Mouse (Mus musculus): Measurements from ENCODE around the gene Gm17324.

DNA sequence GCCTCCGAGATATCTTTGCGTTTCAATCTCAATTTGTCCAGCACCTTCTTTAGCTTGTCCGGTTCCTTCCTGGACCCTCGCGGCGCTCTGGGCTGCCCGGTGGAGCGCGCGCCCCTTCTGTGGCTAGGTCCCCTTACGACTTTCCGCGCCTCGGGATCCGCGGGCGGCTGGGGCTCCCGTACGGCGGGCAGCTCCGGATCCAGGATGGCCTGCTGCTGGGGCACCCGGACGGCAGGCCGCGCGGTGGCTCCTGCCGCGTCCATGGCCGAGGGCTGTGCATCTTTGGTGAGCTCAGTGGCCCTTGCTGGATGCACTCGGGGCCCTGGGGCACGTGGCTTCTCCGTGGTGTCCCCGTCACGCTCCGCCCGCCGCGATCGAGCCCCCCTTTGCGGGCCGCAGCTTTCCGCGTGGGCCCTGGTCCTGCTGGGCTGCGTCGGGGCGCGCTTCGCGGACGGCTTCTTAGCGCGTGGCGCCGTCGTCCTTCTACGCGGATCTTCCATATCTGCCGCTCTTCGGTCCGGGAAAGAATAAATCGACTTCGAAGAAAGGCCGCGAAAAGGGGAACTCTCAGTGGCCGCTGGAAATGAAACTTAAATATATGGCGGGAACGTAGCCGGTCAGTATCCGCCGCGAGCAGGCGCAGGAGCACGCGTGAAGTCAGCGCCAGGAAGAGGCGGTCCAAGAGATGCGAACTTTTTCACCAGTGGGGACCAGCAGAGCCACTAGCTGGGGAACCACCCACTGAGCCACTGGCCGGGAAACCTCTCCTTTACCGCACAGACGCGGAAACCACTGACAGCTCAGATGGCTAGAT lies 5.8 kb downstream of the Gm17324 start, which contains the start of gene Cgas:
- TF ChIP-seq POLR2A (IDR thresholded peaks at IDR 0.05; ENCODE audit: control insufficient read depth, low read depth, low read length) (no peak), CTCF (IDR thresholded peaks at IDR 0.05; ENCODE audit: control insufficient read depth, insufficient read depth, insufficient replicate concordance, low read depth, low read length) (no peak)
